Mouse (Mus musculus): ENCODE measurements around the gene Ntn1.

The Ntn1 gene

DNA sequence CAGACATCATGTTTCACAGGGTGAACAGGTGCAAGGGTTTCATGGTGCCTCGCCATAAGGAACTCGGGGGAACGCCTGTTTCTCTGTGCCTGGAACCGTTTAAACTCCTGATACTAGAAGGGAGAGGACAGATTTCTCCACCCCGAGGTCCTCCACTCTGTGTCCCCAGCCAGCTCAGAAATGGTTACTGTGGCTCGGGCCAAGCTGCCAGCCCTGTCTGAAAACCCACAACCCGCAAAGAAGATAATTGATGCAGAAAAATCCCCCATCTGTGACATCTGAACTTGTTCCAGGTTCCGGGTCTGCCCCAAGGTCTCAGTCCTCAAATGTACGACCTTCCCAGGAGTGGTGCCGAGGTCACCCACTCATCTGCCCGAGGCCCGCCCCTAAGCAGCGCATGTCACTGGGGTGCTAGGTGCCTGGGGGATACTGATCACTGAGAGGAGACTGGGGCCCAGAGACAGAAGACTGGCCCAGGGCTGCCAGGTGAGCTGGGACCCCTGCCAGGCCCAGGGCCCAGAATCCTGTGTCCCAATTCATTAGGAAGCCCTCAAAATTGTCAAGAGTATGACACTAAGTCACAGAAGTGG lies 68.9 kb downstream of the Ntn1 start:
- DNase-seq (ENCODE audit: low spot score in 2 of 2): no peak

DNA sequence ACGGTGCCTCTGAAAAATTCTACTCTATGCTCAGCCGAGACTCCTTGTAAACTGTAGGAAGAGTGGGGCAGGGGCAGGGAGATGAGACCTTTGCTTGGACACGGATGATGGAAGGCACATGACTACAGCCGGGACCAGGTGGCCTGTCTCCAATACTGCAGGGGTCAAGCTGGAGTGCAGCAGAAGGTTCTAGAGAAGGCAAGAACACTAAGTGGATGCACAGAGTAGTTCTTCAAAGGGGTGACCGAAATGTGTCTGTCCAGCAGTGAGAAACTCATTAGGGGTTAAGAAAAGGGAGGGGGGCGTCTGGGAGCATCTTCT lies 69.5 kb downstream of the Ntn1 start:
- DNase-seq (ENCODE audit: low spot score in 2 of 2): no peak

- DNase-seq (ENCODE audit: low spot score in 2 of 2): no peak
Measured at GRCm38 (mm10) chr11:68330398-68331116, 70.1 kb downstream of the Ntn1 start.

DNA sequence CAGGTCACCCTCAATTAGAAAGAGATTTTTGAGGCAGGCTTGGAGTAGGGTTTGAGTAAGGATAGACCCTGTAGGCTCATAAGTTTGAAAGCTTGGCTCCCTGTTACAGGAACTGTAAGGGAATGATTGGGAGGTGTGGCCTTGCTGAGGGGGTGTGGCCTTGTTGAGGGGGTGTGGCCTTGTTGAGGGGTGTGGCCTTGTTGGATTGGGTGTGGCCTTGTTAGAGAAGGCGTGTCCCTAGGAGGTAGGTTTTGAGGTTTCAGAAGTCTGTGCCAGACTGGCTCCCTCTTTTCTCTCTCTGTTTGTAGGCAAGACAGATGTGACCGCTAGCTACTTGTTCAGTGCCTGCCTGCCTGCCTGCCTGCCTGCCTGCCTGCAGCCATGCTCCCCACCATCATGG lies 75.8 kb downstream of the Ntn1 start:
- DNase-seq (ENCODE audit: low spot score in 2 of 2): no peak

- no peak for DNase-seq (ENCODE audit: low spot score in 2 of 2)
Measured at GRCm38 (mm10) chr11:68321417-68321816, 79.2 kb downstream of the Ntn1 start.

- no peak for DNase-seq (ENCODE audit: low spot score in 2 of 2)
Measured at GRCm38 (mm10) chr11:68315551-68316130, 85.0 kb downstream of the Ntn1 start.

DNA sequence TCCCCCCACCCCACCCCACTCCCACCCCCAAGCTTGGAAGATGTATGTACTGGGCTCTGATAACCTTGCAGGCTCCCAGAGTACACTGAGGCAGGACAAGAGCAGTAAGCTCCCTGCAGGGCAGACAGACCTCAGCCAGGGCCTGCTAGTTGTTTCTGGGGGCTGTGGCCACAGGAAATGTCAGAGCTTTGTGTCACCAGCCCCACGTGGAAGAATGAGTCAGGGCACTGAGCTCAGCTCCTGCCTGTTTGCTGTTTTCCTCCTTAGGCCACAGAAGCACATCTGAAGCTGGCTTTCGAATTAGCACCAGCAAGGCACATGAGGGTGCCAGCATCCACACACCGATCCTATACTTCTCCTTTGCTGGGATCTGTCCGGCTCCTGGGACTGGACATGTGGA lies 86.8 kb downstream of the Ntn1 start:
- DNase-seq (ENCODE audit: low spot score in 2 of 2): no peak

- no peak for DNase-seq (ENCODE audit: low spot score in 2 of 2)
Measured at GRCm38 (mm10) chr11:68313065-68313464, 87.6 kb downstream of the Ntn1 start.

- DNase-seq (ENCODE audit: low spot score in 2 of 2): no peak
Measured at GRCm38 (mm10) chr11:68308911-68309580, 91.6 kb downstream of the Ntn1 start.

GRCm38 (mm10) chr11:68305997-68306396 lies 94.6 kb downstream of the Ntn1 start:
- DNase-seq (ENCODE audit: low spot score in 2 of 2): no peak

- DNase-seq (ENCODE audit: low spot score in 2 of 2): no peak
Measured at GRCm38 (mm10) chr11:68302323-68302722, 98.3 kb downstream of the Ntn1 start.

DNA sequence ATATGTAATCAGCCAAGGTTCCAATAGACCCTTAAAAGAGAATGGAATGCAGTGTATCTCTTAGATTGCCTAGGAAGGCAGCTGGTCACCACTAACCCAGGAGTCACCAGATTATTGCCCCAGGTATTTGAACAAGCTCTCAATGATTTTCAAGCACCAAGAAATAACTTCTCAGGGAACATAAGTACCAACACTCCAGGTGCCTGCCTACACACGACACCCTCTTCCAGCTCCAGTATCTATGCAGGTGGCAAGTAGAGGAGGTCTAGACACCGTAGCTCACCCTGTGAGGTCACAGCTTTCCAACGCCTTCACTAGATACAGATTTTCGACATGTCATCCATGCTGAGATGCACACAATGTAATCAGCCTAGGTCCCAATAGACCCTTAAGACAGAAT lies 99.0 kb downstream of the Ntn1 start:
- DNase-seq (ENCODE audit: low spot score in 2 of 2): no peak

- no peak for DNase-seq (ENCODE audit: low spot score in 2 of 2)
Measured at GRCm38 (mm10) chr11:68295474-68295873, 105.1 kb downstream of the Ntn1 start.

- no peak for DNase-seq (ENCODE audit: low spot score in 2 of 2)
Measured at GRCm38 (mm10) chr11:68290631-68291030, 110.0 kb downstream of the Ntn1 start.

DNA sequence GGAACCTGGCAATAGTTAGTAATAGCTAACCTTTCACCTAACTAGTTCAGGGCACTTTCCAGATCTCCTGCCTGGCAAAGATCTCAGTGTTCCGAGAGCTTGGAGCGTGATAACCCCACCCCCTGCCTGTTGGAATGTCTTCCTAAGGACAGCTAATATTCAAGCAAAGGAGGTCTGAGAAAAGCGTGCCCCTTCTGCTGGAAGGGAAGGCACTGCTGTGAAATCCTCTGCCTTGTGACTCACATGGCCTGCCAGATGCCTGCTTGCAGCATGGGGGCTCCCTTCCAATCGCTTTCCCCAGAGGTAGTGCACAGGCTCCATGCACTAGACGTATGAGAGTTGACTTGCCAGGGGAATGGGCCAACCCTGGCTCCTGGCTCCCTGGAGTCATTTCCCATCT lies 113.3 kb downstream of the Ntn1 start:
- DNase-seq (ENCODE audit: low spot score in 2 of 2): no peak

- DNase-seq (ENCODE audit: low spot score in 2 of 2): no peak
Measured at GRCm38 (mm10) chr11:68286142-68286808, 114.3 kb downstream of the Ntn1 start.

- no peak for DNase-seq (ENCODE audit: low spot score in 2 of 2)
Measured at GRCm38 (mm10) chr11:68285754-68286141, 114.9 kb downstream of the Ntn1 start.

GRCm38 (mm10) chr11:68280001-68280510 lies 120.6 kb downstream of the Ntn1 start:
- DNase-seq (ENCODE audit: low spot score in 2 of 2): no peak

DNA sequence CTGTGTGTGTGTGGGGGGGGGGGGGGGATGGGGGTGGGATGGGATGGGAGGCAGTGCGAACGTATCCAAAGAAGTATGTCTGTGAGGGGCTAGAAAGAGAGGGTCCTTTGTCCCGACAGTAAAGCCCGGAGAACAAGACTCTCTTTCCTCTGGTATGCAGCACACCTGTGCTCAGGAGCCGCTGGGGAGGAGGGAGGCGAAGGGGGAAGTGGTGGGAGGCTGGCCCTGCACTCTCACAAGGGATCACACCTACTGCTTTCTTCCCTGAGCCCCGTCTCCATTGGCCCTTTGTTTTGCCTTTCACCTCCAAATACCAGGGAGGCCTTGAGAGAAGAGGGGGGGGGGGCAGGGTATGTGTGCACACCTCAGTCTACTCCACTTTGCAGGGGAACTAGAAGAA lies 123.7 kb downstream of the Ntn1 start:
- DNase-seq (ENCODE audit: low spot score in 2 of 2): no peak

- DNase-seq (ENCODE audit: low spot score in 2 of 2): no peak
Measured at GRCm38 (mm10) chr11:68274331-68274811, 126.3 kb downstream of the Ntn1 start.

- no peak for DNase-seq (ENCODE audit: low spot score in 2 of 2)
Measured at GRCm38 (mm10) chr11:68273855-68274254, 126.8 kb downstream of the Ntn1 start.
